Mouse (Mus musculus) hindbrain, embryonic 13.5 days (tissue): Measurements from ENCODE around the gene Kctd10. TPM values are rescaled to one million over a fixed set of nuclear protein-coding genes. Genes with fewer than 3 reads are reported as not detected.

Experiments
- ATAC-seq: fragments of 200-750 bp; cut with Nextera tagmentation; 2 replicates; pipeline ENCODE4 v1.8.0; 2017; ENCODE audit warnings: moderate TSS enrichment; ENCODE audit not compliant: low FRiP score
- H3K27ac ChIP-seq: fragments of 300-500 bp; sonication (generic); 2 replicates; pipeline ENCODE4 v1.5.1; 2015; ENCODE audit warnings: inconsistent platforms, mild to moderate bottlenecking, moderate library complexity
- H3K27me3 ChIP-seq: fragments of 300-500 bp; sonication (generic); 2 replicates; pipeline ENCODE4 v1.6.1; 2015; ENCODE audit warnings: mild to moderate bottlenecking, inconsistent platforms
- H3K36me3 ChIP-seq: fragments of 300-500 bp; sonication (generic); 2 replicates; pipeline ENCODE4 v1.6.1; 2015; ENCODE audit warnings: mild to moderate bottlenecking, inconsistent platforms
- H3K4me1 ChIP-seq: fragments of 300-500 bp; sonication (generic); replicated peaks from 2 replicates; pipeline ENCODE4 v1.6.1; 2015; ENCODE audit warnings: inconsistent platforms
- H3K4me2 ChIP-seq: fragments of 300-500 bp; sonication (generic); 2 replicates; pipeline ENCODE4 v1.6.1; 2015; ENCODE audit warnings: inconsistent platforms, mild to moderate bottlenecking, moderate library complexity
- H3K4me3 ChIP-seq: fragments of 300-500 bp; sonication (generic); 2 replicates; pipeline ENCODE4 v1.5.1; 2015; ENCODE audit warnings: mild to moderate bottlenecking, inconsistent platforms
- H3K9ac ChIP-seq: fragments of 300-500 bp; sonication (generic); 2 replicates; pipeline ENCODE4 v1.6.1; 2015; ENCODE audit warnings: mild to moderate bottlenecking, inconsistent platforms
- H3K9me3 ChIP-seq: fragments of 300-500 bp; sonication (generic); 2 replicates; pipeline ENCODE4 v1.6.1; 2016; ENCODE audit warnings: inconsistent platforms
- WGBS: fragments of 180-500 bp; shearing (Covaris S2); methylation state at CpG from one replicate; pipeline ENCODE4 v1.1.7; 2015; 5-methylcytosine and 5-hydroxymethylcytosine counted together
- polyA plus RNA-seq: library from polyadenylated mRNA; unstranded; fragments of >200 nt; fragmentation: Nextera tagmentation; extraction: Ambion mirVana; gene quantifications from 2 replicates; pipeline ENCODE4 v1.2.1, GENCODE M21; 2015

Gene Kctd10
- polyA plus RNA-seq, 1 experiment from 2014 or later, result 77.7 TPM

- Histone ChIP-seq H3K4me1 (no peaks in the 10 kb centered on the region), H3K27me3 (no peaks in the 10 kb centered on the region), H3K4me2 (no peak overlapping the region), H3K36me3 (peaks cover 100% of the 10 kb centered on the region), H3K4me3 (no peak overlapping the region), H3K27ac (no peak overlapping the region), H3K9me3 (no peaks in the 10 kb centered on the region), H3K9ac (no peak overlapping the region)
- WGBS, result 82% methylated on average over 23 of the region's 23 CpGs
- ATAC-seq, result no peak
Observed at GRCm38 (mm10) chr5:114412361-114412998, 32.2 kb upstream of the Kctd10 start.

- H3K36me3 ChIP-seq, result peaks cover 100% of the 10 kb centered on the region
- no peaks in the 10 kb centered on the region for H3K9me3 ChIP-seq
- no peak overlapping the region for H3K9ac ChIP-seq
- no peak overlapping the region for H3K27ac ChIP-seq
- no peak overlapping the region for H3K4me3 ChIP-seq
- H3K4me2 ChIP-seq, result no peak overlapping the region
- H3K4me1 ChIP-seq, result no peaks in the 10 kb centered on the region
- no peaks in the 10 kb centered on the region for H3K27me3 ChIP-seq
- 93% methylated on average over 13 of the region's 13 CpGs for WGBS
- ATAC-seq, result no peak
Observed at GRCm38 (mm10) chr5:114410429-114410828, 30.1 kb upstream of the Kctd10 start.

- no peak for ATAC-seq
- Histone ChIP-seq H3K36me3 (peaks cover 100% of the 10 kb centered on the region), H3K27me3 (no peaks in the 10 kb centered on the region), H3K4me2 (no peak overlapping the region), H3K4me1 (no peaks in the 10 kb centered on the region), H3K4me3 (no peak overlapping the region), H3K9me3 (no peaks in the 10 kb centered on the region), H3K9ac (no peak overlapping the region), H3K27ac (no peak overlapping the region)
- WGBS, result 96% methylated on average over 11 of the region's 11 CpGs
Observed at GRCm38 (mm10) chr5:114408846-114409245, 28.5 kb upstream of the Kctd10 start.

- WGBS, result 92% methylated on average over 9 of the region's 9 CpGs
- ATAC-seq, result no peak
- Histone ChIP-seq H3K27me3 (no peaks in the 10 kb centered on the region), H3K9ac (no peak overlapping the region), H3K4me1 (no peaks in the 10 kb centered on the region), H3K4me3 (no peak overlapping the region), H3K27ac (no peak overlapping the region), H3K9me3 (no peaks in the 10 kb centered on the region), H3K4me2 (no peak overlapping the region), H3K36me3 (peaks cover 100% of the 10 kb centered on the region)
Observed at GRCm38 (mm10) chr5:114407810-114408209, 27.5 kb upstream of the Kctd10 start.

GRCm38 (mm10) chr5:114407269-114407668 is 27.0 kb upstream of the Kctd10 start:
- no peak for ATAC-seq
- H3K27ac ChIP-seq, result no peak overlapping the region; the same call in 1 of the 2 replicates
- H3K27me3 ChIP-seq, result no peaks in the 10 kb centered on the region
- H3K4me1 ChIP-seq, result no peaks in the 10 kb centered on the region
- WGBS, result 82% methylated on average over 10 of the region's 10 CpGs
- H3K9me3 ChIP-seq, result no peaks in the 10 kb centered on the region
- H3K4me2 ChIP-seq, result no peak overlapping the region
- no peak overlapping the region for H3K4me3 ChIP-seq
- H3K36me3 ChIP-seq, result peaks cover 100% of the 10 kb centered on the region
- H3K9ac ChIP-seq, result no peak overlapping the region

- Histone ChIP-seq H3K27me3 (no peaks in the 10 kb centered on the region), H3K9me3 (no peaks in the 10 kb centered on the region), H3K27ac (no peak overlapping the region), H3K9ac (no peak overlapping the region), H3K4me1 (no peaks in the 10 kb centered on the region), H3K4me3 (no peak overlapping the region), H3K4me2 (no peak overlapping the region), H3K36me3 (peaks cover 100% of the 10 kb centered on the region)
- ATAC-seq, result no peak
- WGBS, result 95% methylated on average over 14 of the region's 14 CpGs
Observed at GRCm38 (mm10) chr5:114406592-114406991, 26.3 kb upstream of the Kctd10 start.

- H3K4me3 ChIP-seq, result no peak overlapping the region
- H3K4me2 ChIP-seq, result no peak overlapping the region
- no peaks in the 10 kb centered on the region for H3K4me1 ChIP-seq
- no peak overlapping the region for H3K27ac ChIP-seq
- no peaks in the 10 kb centered on the region for H3K9me3 ChIP-seq
- WGBS, result 91% methylated on average over 9 of the region's 9 CpGs
- peaks cover 100% of the 10 kb centered on the region for H3K36me3 ChIP-seq
- H3K9ac ChIP-seq, result no peak overlapping the region
- no peak for ATAC-seq
- H3K27me3 ChIP-seq, result no peaks in the 10 kb centered on the region
Observed at GRCm38 (mm10) chr5:114393169-114393568, 12.9 kb upstream of the Kctd10 start.

- Histone ChIP-seq H3K4me3 (no peak overlapping the region), H3K27me3 (no peaks in the 10 kb centered on the region), H3K4me2 (no peak overlapping the region), H3K9me3 (no peaks in the 10 kb centered on the region), H3K27ac (no peak overlapping the region), H3K36me3 (peaks cover 52% of the 10 kb centered on the region), H3K4me1 (peaks cover 24% of the 10 kb centered on the region), H3K9ac (no peak overlapping the region)
- 94% methylated on average over 8 of the region's 8 CpGs for WGBS
- ATAC-seq, result no peak
Observed at GRCm38 (mm10) chr5:114384448-114384847, 4.1 kb upstream of the Kctd10 start.

- no peak for ATAC-seq
- Histone ChIP-seq H3K27ac (no peak overlapping the region), H3K4me1 (peaks cover 35% of the 10 kb centered on the region), H3K4me3 (no peak overlapping the region), H3K27me3 (no peaks in the 10 kb centered on the region), H3K9ac (no peak overlapping the region), H3K4me2 (no peak overlapping the region), H3K36me3 (peaks cover 41% of the 10 kb centered on the region), H3K9me3 (no peaks in the 10 kb centered on the region)
- 78% methylated on average over 9 of the region's 9 CpGs for WGBS
Observed at GRCm38 (mm10) chr5:114383184-114383904, 3.0 kb upstream of the Kctd10 start.

- no peaks in the 10 kb centered on the region for H3K27me3 ChIP-seq
- peak overlapping the region; percentile 94 for H3K27ac ChIP-seq
- WGBS, result under 1% methylated on average over 18 of the region's 18 CpGs
- peaks cover 58% of the 10 kb centered on the region for H3K4me1 ChIP-seq
- peak overlapping the region; percentile 96 for H3K9ac ChIP-seq
- peak overlapping the region; percentile 83 for H3K4me3 ChIP-seq
- ATAC-seq, result no peak; the same call in 1 of the 2 replicates
- peaks cover 18% of the 10 kb centered on the region for H3K36me3 ChIP-seq
- H3K4me2 ChIP-seq, result peak overlapping the region; percentile 91
- H3K9me3 ChIP-seq, result no peaks in the 10 kb centered on the region
Observed at GRCm38 (mm10) chr5:114381013-114381351, 674 bp upstream of the Kctd10 start.

GRCm38 (mm10) chr5:114379763-114380162 is 545 bp downstream of the Kctd10 start:
- WGBS, result 4% methylated on average over 20 of the region's 20 CpGs
- Histone ChIP-seq H3K36me3 (peaks cover 14% of the 10 kb centered on the region), H3K27ac (peak overlapping the region; percentile 94), H3K4me3 (peak overlapping the region; percentile 83), H3K9me3 (no peaks in the 10 kb centered on the region), H3K4me2 (peak overlapping the region; percentile 91), H3K4me1 (peaks cover 71% of the 10 kb centered on the region), H3K27me3 (no peaks in the 10 kb centered on the region), H3K9ac (peak overlapping the region; percentile 96)
- ATAC-seq, result peak; percentile 50; the same call in 1 of the 2 replicates

- Histone ChIP-seq H3K27ac (peak overlapping the region; percentile 94; the same call in 1 of the 2 replicates), H3K4me3 (peak overlapping the region; percentile 83), H3K36me3 (peaks cover 16% of the 10 kb centered on the region), H3K4me2 (peak overlapping the region; percentile 91), H3K27me3 (no peaks in the 10 kb centered on the region), H3K9ac (peak overlapping the region; percentile 96), H3K4me1 (peaks cover 77% of the 10 kb centered on the region), H3K9me3 (no peaks in the 10 kb centered on the region)
- WGBS, result 45% methylated on average over 6 of the region's 6 CpGs
- no peak for ATAC-seq
Observed at GRCm38 (mm10) chr5:114378936-114379335, 1.4 kb downstream of the Kctd10 start.
